Mouse (Mus musculus) limb, embryonic 11.5 days (tissue): ENCODE results near the gene Ifna5. TPM values are rescaled to one million over a fixed set of nuclear protein-coding genes. Genes with fewer than 3 reads are reported as not detected.

ENCODE experiments used
- polyA plus RNA-seq: library from polyadenylated mRNA; unstranded; fragments of >200 nt; fragmentation: Nextera tagmentation; extraction: Ambion mirVana; gene quantifications from 2 replicates; pipeline ENCODE4 v1.2.1, GENCODE M21; 2014

The Ifna5 gene
- polyA plus RNA-seq, 1 experiment from 2014 or later = not detected

Other genes with a start within 250 kb of the Ifna5 start
- not detected in 2 replicates for gene Ifna9, start 243.1 kb upstream of the Ifna5 start, polyA plus RNA-seq
- not detected in 2 replicates for gene Ifna12, start 232.1 kb upstream of the Ifna5 start, polyA plus RNA-seq
- not detected in 2 replicates for gene C87499, start 201.1 kb upstream of the Ifna5 start, polyA plus RNA-seq
- gene Ifna13, start 191.1 kb upstream of the Ifna5 start, polyA plus RNA-seq = not detected in 2 replicates
- gene Ifna16, start 158.6 kb upstream of the Ifna5 start, polyA plus RNA-seq = not detected in 2 replicates
- gene Ifna2, start 151.6 kb upstream of the Ifna5 start, polyA plus RNA-seq = not detected in 2 replicates
- not detected in 2 replicates for gene Ifnab, start 144.2 kb upstream of the Ifna5 start, polyA plus RNA-seq
- gene Gm26566, start 113.7 kb upstream of the Ifna5 start, polyA plus RNA-seq = 0.81 and 1.5 TPM in 2 replicates
- 139 and 140 TPM in 2 replicates for gene Klhl9, start 113.1 kb upstream of the Ifna5 start, polyA plus RNA-seq
- gene Gm13271, start 80.7 kb upstream of the Ifna5 start, polyA plus RNA-seq = not detected in 2 replicates
- gene Gm13283, start 75.4 kb upstream of the Ifna5 start, polyA plus RNA-seq = 0.13 TPM in 1 of 2 replicates, not detected in the other
- gene Gm13290, start 61.7 kb upstream of the Ifna5 start, polyA plus RNA-seq = 0.38 TPM in 1 of 2 replicates, not detected in the other
- not detected in 2 replicates for gene Gm13289, start 58.6 kb upstream of the Ifna5 start, polyA plus RNA-seq
- not detected in 2 replicates for gene Gm13272, start 55.7 kb upstream of the Ifna5 start, polyA plus RNA-seq
- gene Ifnz, start 53.4 kb upstream of the Ifna5 start, polyA plus RNA-seq = not detected in 2 replicates
- gene Gm13276, start 49.8 kb upstream of the Ifna5 start, polyA plus RNA-seq = not detected in 2 replicates
- gene Gm13277, start 46.9 kb upstream of the Ifna5 start, polyA plus RNA-seq = not detected in 2 replicates
- not detected in 2 replicates for gene Gm13278, start 44.0 kb upstream of the Ifna5 start, polyA plus RNA-seq
- gene Gm13275, start 41.0 kb upstream of the Ifna5 start, polyA plus RNA-seq = not detected in 2 replicates
- gene Gm13279, start 38.1 kb upstream of the Ifna5 start, polyA plus RNA-seq = not detected in 2 replicates
- gene Gm13285, start 35.9 kb upstream of the Ifna5 start, polyA plus RNA-seq = 1.1 and 1.4 TPM in 2 replicates
- gene Gm13287, start 32.3 kb upstream of the Ifna5 start, polyA plus RNA-seq = not detected in 2 replicates
- gene Gm13288, start 30.0 kb upstream of the Ifna5 start, polyA plus RNA-seq = not detected in 2 replicates
- gene Ifna7, start 19.3 kb upstream of the Ifna5 start, polyA plus RNA-seq = not detected in 2 replicates
- not detected in 2 replicates for gene Ifna11, start 15.6 kb upstream of the Ifna5 start, polyA plus RNA-seq
- gene Ifna6, start 8.1 kb upstream of the Ifna5 start, polyA plus RNA-seq = not detected in 2 replicates
- not detected in 2 replicates for gene Ifna4, start 6.3 kb downstream of the Ifna5 start, polyA plus RNA-seq
- not detected in 2 replicates for gene Ifna1, start 14.6 kb downstream of the Ifna5 start, polyA plus RNA-seq
- not detected in 2 replicates for gene Ifne, start 44.7 kb downstream of the Ifna5 start, polyA plus RNA-seq